Mouse (Mus musculus): ENCODE data around the gene Tcf20.

GRCm38 (mm10) chr15:82941733-82942132, 45.9 kb downstream of the Tcf20 start:
- TF ChIP-seq CTCF (conservative IDR thresholded peaks at IDR 0.05; ENCODE audit: low read length): no peak
- TF ChIP-seq NANOG (IDR thresholded peaks at IDR 0.05; ENCODE audit: borderline replicate concordance, low read length): no peak
